Mouse (Mus musculus) erythroblast, embryonic 14.5 days (primary cell): ENCODE data around the gene Phkb. TPM values are rescaled to one million over a fixed set of nuclear protein-coding genes. Genes with fewer than 3 reads are reported as not detected.

Experiments used
- H3K27me3 ChIP-seq: 2 replicates; pipeline ENCODE4 v1.6.1; 2012; ENCODE audit warnings: inconsistent platforms; ENCODE audit not compliant: control insufficient read depth
- H3K36me3 ChIP-seq: 2 replicates; pipeline ENCODE4 v1.6.1; 2012; ENCODE audit warnings: mild to moderate bottlenecking, inconsistent platforms; ENCODE audit not compliant: control insufficient read depth
- H3K4me1 ChIP-seq: 2 replicates; pipeline ENCODE4 v1.6.1; 2012; ENCODE audit warnings: inconsistent platforms; ENCODE audit not compliant: control insufficient read depth
- H3K4me3 ChIP-seq: replicated peaks from 2 replicates; pipeline ENCODE3; 2012; ENCODE audit warnings: moderate library complexity, mild to moderate bottlenecking, inconsistent platforms
- H3K9me3 ChIP-seq: 2 replicates; pipeline ENCODE4 v1.6.1; 2012; ENCODE audit warnings: low read length, inconsistent platforms, mixed read lengths; ENCODE audit not compliant: control insufficient read depth
- GATA1 ChIP-seq: IDR thresholded peaks from 2 replicates; pipeline ENCODE4 v1.6.1; 2012; ENCODE audit warnings: low read length, inconsistent platforms, mixed read lengths
- TAL1 ChIP-seq: IDR thresholded peaks from 3 replicates; pipeline ENCODE4 v1.6.1; 2012; ENCODE audit warnings: low read length, inconsistent platforms, mixed read lengths
- polyA plus RNA-seq: library from polyadenylated mRNA; stranded (reverse); fragments of >175 nt; gene quantifications from 2 replicates; pipeline ENCODE4 v1.2.3, GENCODE M21; 2012

The Phkb gene
- polyA plus RNA-seq, 1 experiment: 0.10 TPM

GRCm38 (mm10) chr8:85924991-85925390 lies 84.2 kb downstream of the Phkb start:
- no peak for TF ChIP-seq GATA1
- TF ChIP-seq TAL1: no peak
- Histone ChIP-seq H3K36me3 (peaks cover 2% of the 10 kb centered on the region), H3K4me3 (no peak overlapping the region), H3K27me3 (no peaks in the 10 kb centered on the region), H3K9me3 (no peaks in the 10 kb centered on the region), H3K4me1 (no peaks in the 10 kb centered on the region)

- Histone ChIP-seq H3K9me3 (no peaks in the 10 kb centered on the region), H3K27me3 (no peaks in the 10 kb centered on the region), H3K4me1 (no peaks in the 10 kb centered on the region), H3K4me3 (no peak overlapping the region), H3K36me3 (peaks cover 2% of the 10 kb centered on the region)
- TF ChIP-seq TAL1: no peak
- TF ChIP-seq GATA1: no peak
Measured at GRCm38 (mm10) chr8:85925574-85925973, 84.8 kb downstream of the Phkb start.

- H3K36me3 ChIP-seq: peaks cover 2% of the 10 kb centered on the region
- no peak for TF ChIP-seq GATA1
- TF ChIP-seq TAL1: no peak
- no peak overlapping the region for H3K4me3 ChIP-seq
- H3K4me1 ChIP-seq: no peaks in the 10 kb centered on the region
- no peaks in the 10 kb centered on the region for H3K9me3 ChIP-seq
- no peaks in the 10 kb centered on the region for H3K27me3 ChIP-seq
Measured at GRCm38 (mm10) chr8:85926107-85926506, 85.3 kb downstream of the Phkb start.

- Histone ChIP-seq H3K9me3 (no peaks in the 10 kb centered on the region), H3K36me3 (peaks cover 5% of the 10 kb centered on the region; the same call in 1 of the 2 replicates), H3K4me1 (no peaks in the 10 kb centered on the region), H3K27me3 (no peaks in the 10 kb centered on the region), H3K4me3 (no peak overlapping the region)
- TF ChIP-seq GATA1 (no peak), TAL1 (no peak)
Measured at GRCm38 (mm10) chr8:85936148-85936547, 95.4 kb downstream of the Phkb start.

- Histone ChIP-seq H3K4me1 (no peaks in the 10 kb centered on the region), H3K36me3 (peaks cover 9% of the 10 kb centered on the region; the same call in 1 of the 2 replicates)
- TF ChIP-seq GATA1 (no peak), TAL1 (no peak)
Measured at GRCm38 (mm10) chr8:85937343-85937742, 96.6 kb downstream of the Phkb start.

GRCm38 (mm10) chr8:85944820-85945219 lies 104.1 kb downstream of the Phkb start:
- H3K4me1 ChIP-seq: no peaks in the 10 kb centered on the region
- TF ChIP-seq TAL1 (no peak), GATA1 (no peak)
- no peak overlapping the region for H3K4me3 ChIP-seq
- no peaks in the 10 kb centered on the region for H3K9me3 ChIP-seq
- peaks cover 16% of the 10 kb centered on the region for H3K36me3 ChIP-seq
- H3K27me3 ChIP-seq: no peaks in the 10 kb centered on the region

More at GRCm38 (mm10) chr8:85937343-85937742, 96.6 kb downstream of the Phkb start:
- H3K9me3 ChIP-seq: no peaks in the 10 kb centered on the region
- no peak overlapping the region for H3K4me3 ChIP-seq
- H3K27me3 ChIP-seq: no peaks in the 10 kb centered on the region

GRCm38 (mm10) chr8:85958391-85958790 lies 117.6 kb downstream of the Phkb start:
- Histone ChIP-seq H3K9me3 (no peaks in the 10 kb centered on the region), H3K4me1 (no peaks in the 10 kb centered on the region), H3K4me3 (no peak overlapping the region), H3K27me3 (no peaks in the 10 kb centered on the region), H3K36me3 (no peaks in the 10 kb centered on the region; the same call in none of the 2 replicates)
- no peak for TF ChIP-seq TAL1
- no peak for TF ChIP-seq GATA1

- H3K36me3 ChIP-seq: no peaks in the 10 kb centered on the region; the same call in none of the 2 replicates
- no peaks in the 10 kb centered on the region for H3K4me1 ChIP-seq
- no peak overlapping the region for H3K4me3 ChIP-seq
- TF ChIP-seq GATA1 (no peak), TAL1 (no peak)
- no peaks in the 10 kb centered on the region for H3K9me3 ChIP-seq
- no peaks in the 10 kb centered on the region for H3K27me3 ChIP-seq
Measured at GRCm38 (mm10) chr8:85959880-85960279, 119.1 kb downstream of the Phkb start.

GRCm38 (mm10) chr8:85977588-85978077 lies 136.9 kb downstream of the Phkb start:
- Histone ChIP-seq H3K4me3 (no peak overlapping the region), H3K36me3 (peaks cover 3% of the 10 kb centered on the region; the same call in 1 of the 2 replicates), H3K9me3 (no peaks in the 10 kb centered on the region), H3K27me3 (no peaks in the 10 kb centered on the region), H3K4me1 (no peaks in the 10 kb centered on the region)
- no peak for TF ChIP-seq TAL1
- TF ChIP-seq GATA1: no peak

- H3K27me3 ChIP-seq: no peaks in the 10 kb centered on the region
- H3K4me1 ChIP-seq: no peaks in the 10 kb centered on the region
- H3K4me3 ChIP-seq: no peak overlapping the region
- H3K9me3 ChIP-seq: no peaks in the 10 kb centered on the region
- no peak for TF ChIP-seq GATA1
- TF ChIP-seq TAL1: no peak
- no peaks in the 10 kb centered on the region for H3K36me3 ChIP-seq
Measured at GRCm38 (mm10) chr8:85992911-85993310, 152.2 kb downstream of the Phkb start.
